Mouse (Mus musculus) intestine, postnatal 0 days (tissue): ENCODE measurements at regions not wholly inside any gene's neighbourhood (a gene's known extent, or its start where the extent isn't known, plus 50 kb on each side); places are given as distances from the start of the nearest gene placed in this dataset.

Experiments
- ATAC-seq: fragments of 200-750 bp; cut with Nextera tagmentation; 2 replicates; pipeline ENCODE4 v1.8.0; 2017; ENCODE audit warnings: mild to moderate bottlenecking, moderate TSS enrichment, moderate library complexity
- H3K27ac ChIP-seq: fragments of 300-500 bp; sonication (generic); 2 replicates; pipeline ENCODE4 v1.5.1; 2014; ENCODE audit warnings: mild to moderate bottlenecking, low read depth, low read length, moderate library complexity
- H3K27me3 ChIP-seq: fragments of 300-500 bp; sonication (generic); replicated peaks from 2 replicates; pipeline ENCODE4 v1.6.1; 2014; ENCODE audit warnings: low read length, mixed read lengths; ENCODE audit not compliant: control insufficient read depth, insufficient read depth
- H3K36me3 ChIP-seq: fragments of 300-500 bp; sonication (generic); 2 replicates; pipeline ENCODE4 v1.6.1; 2014; ENCODE audit warnings: mild to moderate bottlenecking, moderate library complexity; ENCODE audit not compliant: control insufficient read depth, insufficient read depth
- H3K4me1 ChIP-seq: fragments of 300-500 bp; sonication (generic); replicated peaks from 2 replicates; pipeline ENCODE4 v1.6.1; 2014; ENCODE audit warnings: antibody characterized with exemption, low read length, mixed read lengths; ENCODE audit not compliant: control insufficient read depth, insufficient read depth
- H3K4me2 ChIP-seq: fragments of 300-500 bp; sonication (generic); replicated peaks from 2 replicates; pipeline ENCODE4 v1.6.1; 2014; ENCODE audit warnings: low read depth, mild to moderate bottlenecking, moderate library complexity
- H3K4me3 ChIP-seq: fragments of 300-500 bp; sonication (generic); 2 replicates; pipeline ENCODE4 v1.5.1; 2014; ENCODE audit warnings: low read depth, low read length
- H3K9ac ChIP-seq: fragments of 300-500 bp; sonication (generic); 2 replicates; pipeline ENCODE4 v1.6.1; 2014; ENCODE audit warnings: mild to moderate bottlenecking, low read depth, low read length
- H3K9me3 ChIP-seq: fragments of 300-500 bp; sonication (generic); 2 replicates; pipeline ENCODE4 v1.6.1; 2016; ENCODE audit warnings: mixed run types; ENCODE audit not compliant: control insufficient read depth
- CTCF ChIP-seq: sonication (generic); IDR thresholded peaks from 2 replicates; pipeline ENCODE4 v1.5.1; 2016; ENCODE audit warnings: low read depth, mild to moderate bottlenecking, control low read depth, antibody characterized with exemption, moderate library complexity
- WGBS: fragments of 180-500 bp; shearing (Covaris S2); extraction: QIAGEN DNeasy Blood & Tissue Kit; methylation state at CpG from one replicate; pipeline ENCODE4 v1.1.7; 2014; 5-methylcytosine and 5-hydroxymethylcytosine counted together

DNA sequence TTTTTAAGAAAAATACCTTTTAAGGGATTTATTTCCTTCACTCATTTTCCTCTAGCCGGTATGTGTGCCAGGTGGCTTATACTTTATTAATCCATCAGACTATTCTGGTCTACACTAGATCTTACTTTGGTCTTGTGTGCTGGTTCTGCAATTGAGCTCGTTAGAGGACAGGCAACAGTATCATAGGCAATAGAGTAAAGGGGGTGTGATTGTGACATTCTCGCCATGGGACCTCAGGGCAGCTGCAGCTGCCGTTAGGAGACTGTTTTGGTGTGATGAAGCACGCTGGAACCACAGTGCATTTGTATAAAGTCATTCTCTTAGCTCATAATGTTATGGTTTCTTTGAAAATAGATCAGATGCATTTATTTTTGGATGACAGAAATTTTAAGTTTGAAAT, 222.3 kb upstream of the Zic1 start:
- WGBS, result 61% methylated on average over 5 of the region's 5 CpGs
- no peak overlapping the region for H3K9ac ChIP-seq
- no peaks in the 10 kb centered on the region for H3K27me3 ChIP-seq
- H3K4me2 ChIP-seq, result no peak overlapping the region
- no peaks in the 10 kb centered on the region for H3K9me3 ChIP-seq
- no peaks in the 10 kb centered on the region for H3K36me3 ChIP-seq
- no peak for ATAC-seq
- TF ChIP-seq CTCF, result no peak
- H3K4me3 ChIP-seq, result no peak overlapping the region
- no peak overlapping the region for H3K27ac ChIP-seq
- H3K4me1 ChIP-seq, result no peaks in the 10 kb centered on the region

DNA sequence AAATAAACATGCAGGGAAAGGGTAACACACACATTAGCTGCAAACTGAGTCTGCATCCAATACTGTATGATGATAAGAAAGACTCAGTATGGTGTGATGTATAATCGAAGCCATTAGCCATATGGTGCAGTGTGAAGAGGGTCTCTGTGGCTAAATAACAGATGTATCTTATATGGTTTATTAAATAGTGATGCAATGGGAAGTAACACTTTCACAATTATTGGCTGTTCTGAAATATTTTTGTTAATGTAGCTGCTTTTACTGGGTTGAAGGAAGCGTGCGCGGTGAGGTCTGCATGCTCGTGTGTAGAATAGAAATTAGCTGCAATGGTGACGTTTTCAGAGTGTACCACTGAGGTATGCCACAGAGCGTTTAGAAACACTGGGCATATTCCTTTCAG, 221.7 kb upstream of the Zic1 start:
- no peaks in the 10 kb centered on the region for H3K36me3 ChIP-seq
- 87% methylated on average over 7 of the region's 7 CpGs for WGBS
- H3K4me3 ChIP-seq, result no peak overlapping the region
- no peaks in the 10 kb centered on the region for H3K27me3 ChIP-seq
- no peaks in the 10 kb centered on the region for H3K9me3 ChIP-seq
- H3K27ac ChIP-seq, result no peak overlapping the region
- no peak overlapping the region for H3K9ac ChIP-seq
- TF ChIP-seq CTCF, result no peak
- H3K4me1 ChIP-seq, result no peaks in the 10 kb centered on the region
- H3K4me2 ChIP-seq, result no peak overlapping the region
- no peak for ATAC-seq

- Histone ChIP-seq H3K9me3 (no peaks in the 10 kb centered on the region), H3K9ac (no peak overlapping the region), H3K27ac (no peak overlapping the region), H3K27me3 (no peaks in the 10 kb centered on the region), H3K36me3 (no peaks in the 10 kb centered on the region), H3K4me1 (no peaks in the 10 kb centered on the region), H3K4me2 (no peak overlapping the region), H3K4me3 (no peak overlapping the region)
- no peak for ATAC-seq
- TF ChIP-seq CTCF, result no peak
- WGBS, result 68% methylated on average over 5 of the region's 5 CpGs
Measured at GRCm38 (mm10) chr9:91586635-91587034, 221.0 kb upstream of the Zic1 start.

DNA sequence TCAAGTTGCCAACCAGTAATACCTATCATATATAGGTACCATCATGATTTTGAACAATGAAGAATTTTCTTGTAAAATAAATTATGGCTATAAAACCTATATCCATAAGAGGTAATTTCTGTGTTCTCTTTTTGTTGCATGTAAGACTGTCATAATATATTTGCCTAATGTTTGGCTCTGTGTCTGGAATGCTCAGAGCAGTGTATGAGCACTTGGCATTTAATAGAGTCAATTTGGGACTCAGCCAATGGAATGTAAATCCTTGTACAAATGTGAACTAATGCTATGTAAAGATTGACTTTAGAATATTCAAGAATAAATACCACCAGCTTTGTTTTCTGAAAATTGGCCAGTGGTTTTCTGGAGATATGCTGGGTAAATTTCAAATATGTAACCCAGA, 208.5 kb upstream of the Zic1 start:
- no peak for TF ChIP-seq CTCF
- ATAC-seq, result no peak

DNA sequence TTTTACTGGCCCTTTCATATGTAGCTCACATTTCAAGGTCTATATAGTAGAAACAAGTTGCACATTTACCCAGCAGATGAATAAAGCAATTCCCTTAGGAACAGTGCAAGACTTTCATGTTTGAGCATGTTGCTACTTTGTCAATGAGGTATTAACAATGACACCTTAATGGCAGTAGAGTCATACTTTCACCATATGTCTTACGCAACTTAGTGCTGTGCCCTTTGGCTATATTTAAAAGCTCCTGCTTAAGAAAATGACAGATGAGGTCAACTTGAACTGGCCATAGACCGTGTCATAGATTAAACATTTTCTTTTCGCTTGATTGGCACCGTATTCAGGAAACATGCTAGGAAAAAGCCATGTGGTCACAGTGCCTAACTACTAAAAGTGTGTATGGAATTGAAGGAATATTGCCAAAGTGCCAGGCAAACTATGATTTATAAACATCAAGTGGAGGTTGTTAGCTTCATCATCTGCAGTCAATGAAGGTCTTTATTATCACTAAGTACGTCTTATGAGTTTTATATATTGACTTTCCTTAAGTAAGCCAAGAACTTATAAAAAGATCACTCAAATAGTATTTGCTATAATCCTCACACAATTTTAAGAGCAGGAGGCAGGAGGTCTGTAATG, 200.5 kb upstream of the Zic1 start:
- no peak for TF ChIP-seq CTCF
- no peak overlapping the region for H3K27ac ChIP-seq
- no peaks in the 10 kb centered on the region for H3K4me1 ChIP-seq
- 76% methylated on average over 5 of the region's 5 CpGs for WGBS
- no peak overlapping the region for H3K4me3 ChIP-seq
- no peak for ATAC-seq
- H3K4me2 ChIP-seq, result no peak overlapping the region
- no peaks in the 10 kb centered on the region for H3K9me3 ChIP-seq
- H3K9ac ChIP-seq, result no peak overlapping the region
- no peaks in the 10 kb centered on the region for H3K27me3 ChIP-seq
- no peaks in the 10 kb centered on the region for H3K36me3 ChIP-seq

More for the DNA sequence above, 208.5 kb upstream of the Zic1 start:
- Histone ChIP-seq H3K27me3 (no peaks in the 10 kb centered on the region), H3K9ac (no peak overlapping the region), H3K4me3 (no peak overlapping the region), H3K4me1 (no peaks in the 10 kb centered on the region), H3K9me3 (no peaks in the 10 kb centered on the region), H3K4me2 (no peak overlapping the region), H3K27ac (no peak overlapping the region), H3K36me3 (no peaks in the 10 kb centered on the region)

DNA sequence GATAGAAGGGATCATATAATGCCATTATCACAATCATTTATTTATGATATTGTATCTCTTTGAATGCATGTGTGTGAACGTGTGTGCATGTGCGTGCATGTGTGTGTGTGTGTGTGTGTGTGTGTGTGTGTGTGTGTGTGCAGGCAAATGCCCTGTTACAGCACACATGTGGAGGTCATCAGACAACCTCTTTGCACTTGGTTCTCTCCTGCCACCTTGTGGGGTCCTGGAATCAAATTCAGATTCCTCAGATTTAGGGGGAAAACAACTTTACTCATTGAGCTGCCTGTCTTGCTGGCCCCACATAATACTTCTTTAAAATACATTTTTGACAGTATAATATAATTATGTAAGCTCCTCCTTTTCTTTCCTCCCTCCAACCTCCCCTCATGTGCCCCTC, 195.7 kb upstream of the Zic1 start:
- WGBS, result 77% methylated on average over 2 of the region's 2 CpGs
- no peak for ATAC-seq
- no peak overlapping the region for H3K9ac ChIP-seq
- no peaks in the 10 kb centered on the region for H3K9me3 ChIP-seq
- H3K4me2 ChIP-seq, result no peak overlapping the region
- no peaks in the 10 kb centered on the region for H3K4me1 ChIP-seq
- H3K4me3 ChIP-seq, result no peak overlapping the region
- no peak overlapping the region for H3K27ac ChIP-seq
- TF ChIP-seq CTCF, result no peak
- H3K36me3 ChIP-seq, result no peaks in the 10 kb centered on the region
- no peaks in the 10 kb centered on the region for H3K27me3 ChIP-seq

GRCm38 (mm10) chr9:91559794-91560193, 194.2 kb upstream of the Zic1 start:
- H3K27ac ChIP-seq, result no peak overlapping the region
- no peak for TF ChIP-seq CTCF
- WGBS, result 73% methylated on average over 6 of the region's 6 CpGs

More at GRCm38 (mm10) chr9:91559794-91560193, 194.2 kb upstream of the Zic1 start:
- H3K4me2 ChIP-seq, result no peak overlapping the region
- no peak overlapping the region for H3K4me3 ChIP-seq
- H3K27me3 ChIP-seq, result no peaks in the 10 kb centered on the region
- no peaks in the 10 kb centered on the region for H3K4me1 ChIP-seq
- H3K9me3 ChIP-seq, result no peaks in the 10 kb centered on the region
- ATAC-seq, result no peak
- H3K36me3 ChIP-seq, result no peaks in the 10 kb centered on the region
- no peak overlapping the region for H3K9ac ChIP-seq
